Mouse (Mus musculus) layer of hippocampus, adult 18-20 months (tissue): ENCODE data around the gene Gja5. TPM values are rescaled to one million over a fixed set of nuclear protein-coding genes. Genes with fewer than 3 reads are reported as not detected.

ENCODE experiments used
- DNase-seq, 2 experiments: peaks; one replicate each; pipeline ENCODE4 v3.0.0; 2022; ENCODE audit warnings: low spot score in 2 of 2
- total RNA-seq, 2 experiments: library from RNA; stranded (reverse); gene quantifications; 2 replicates each; pipeline ENCODE4 v1.2.3; 2021

Gene Gja5
- total RNA-seq, 2 experiments from 2014 or later = 0.53 to 0.69 TPM

- DNase-seq = no peak
These were observed 26.8 kb downstream of the Gja5 start for GRCm38 (mm10) chr3:96931261-96931681.

- peak in 1 of 2 experiments; percentile 46 for DNase-seq
These were observed 31.7 kb downstream of the Gja5 start for GRCm38 (mm10) chr3:96936241-96936640.

- DNase-seq = peak in 1 of 2 experiments; percentile 35
These were observed 33.1 kb downstream of the Gja5 start for GRCm38 (mm10) chr3:96937606-96938005.

GRCm38 (mm10) chr3:96938738-96939137 is 34.2 kb downstream of the Gja5 start:
- peak; percentile 87 to 95 for DNase-seq

- no peak for DNase-seq
These were observed 38.2 kb downstream of the Gja5 start for GRCm38 (mm10) chr3:96942706-96943105.

GRCm38 (mm10) chr3:96953489-96954233 is 49.2 kb downstream of the Gja5 start:
- DNase-seq = no peak

GRCm38 (mm10) chr3:96960597-96960996 is 56.1 kb downstream of the Gja5 start:
- no peak for DNase-seq

GRCm38 (mm10) chr3:96963088-96964034 is 58.9 kb downstream of the Gja5 start:
- DNase-seq = no peak

- no peak for DNase-seq
These were observed 66.5 kb downstream of the Gja5 start for GRCm38 (mm10) chr3:96970986-96971385.

GRCm38 (mm10) chr3:96974467-96974866 is 70.0 kb downstream of the Gja5 start:
- no peak for DNase-seq

GRCm38 (mm10) chr3:96975628-96976027 is 71.1 kb downstream of the Gja5 start:
- no peak for DNase-seq

- no peak for DNase-seq
These were observed 73.0 kb downstream of the Gja5 start for GRCm38 (mm10) chr3:96977507-96977906.

GRCm38 (mm10) chr3:96978469-96978868 is 74.0 kb downstream of the Gja5 start:
- no peak for DNase-seq

- no peak for DNase-seq
These were observed 74.5 kb downstream of the Gja5 start for GRCm38 (mm10) chr3:96979020-96979419.

- no peak for DNase-seq
These were observed 77.3 kb downstream of the Gja5 start for GRCm38 (mm10) chr3:96981833-96982232.

GRCm38 (mm10) chr3:96982666-96983065 is 78.2 kb downstream of the Gja5 start:
- no peak for DNase-seq

GRCm38 (mm10) chr3:96992526-96992925 is 88.0 kb downstream of the Gja5 start:
- no peak for DNase-seq

GRCm38 (mm10) chr3:96997770-96998169 is 93.3 kb downstream of the Gja5 start:
- no peak for DNase-seq

GRCm38 (mm10) chr3:97003111-97003510 is 98.6 kb downstream of the Gja5 start:
- DNase-seq = peak in 1 of 2 experiments; percentile 11

- DNase-seq = no peak
These were observed 100.0 kb downstream of the Gja5 start for GRCm38 (mm10) chr3:97004509-97004908.

- no peak for DNase-seq
These were observed 102.5 kb downstream of the Gja5 start for GRCm38 (mm10) chr3:97007010-97007448.

GRCm38 (mm10) chr3:97025226-97025625 is 120.7 kb downstream of the Gja5 start:
- DNase-seq = no peak
